Mouse (Mus musculus) urinary bladder, adult 18-20 months (tissue): ENCODE measurements around the gene Arrdc2.

Source experiments
- DNase-seq, 2 experiments: peaks; one replicate each; pipeline ENCODE4 v3.0.0; 2022; ENCODE audit warnings: low spot score in 2 of 2, mixed read lengths in 2 of 2

Arrdc2 gene

GRCm38 (mm10) chr8:70839408-70840351 lies at the start of gene Arrdc2:
Arrdc2 (minus strand) TSS chr8:70839720.
- DNase-seq = peak; percentile 93 to 99

- DNase-seq = no peak
Measured at GRCm38 (mm10) chr8:70887669-70888068, 48.1 kb upstream of the Arrdc2 start.

- DNase-seq = no peak
Measured at GRCm38 (mm10) chr8:70885612-70886011, 46.1 kb upstream of the Arrdc2 start.

- no peak for DNase-seq
Measured at GRCm38 (mm10) chr8:70884683-70885082, 45.2 kb upstream of the Arrdc2 start.

GRCm38 (mm10) chr8:70884186-70884585 lies 44.7 kb upstream of the Arrdc2 start:
- DNase-seq = no peak

- no peak for DNase-seq
Measured at GRCm38 (mm10) chr8:70880546-70880945, 41.0 kb upstream of the Arrdc2 start.

GRCm38 (mm10) chr8:70880126-70880525 lies 40.6 kb upstream of the Arrdc2 start:
- no peak for DNase-seq

- no peak for DNase-seq
Measured at GRCm38 (mm10) chr8:70879500-70879899, 40.0 kb upstream of the Arrdc2 start.

GRCm38 (mm10) chr8:70878178-70878577 lies 38.7 kb upstream of the Arrdc2 start:
- DNase-seq = no peak

GRCm38 (mm10) chr8:70876382-70876781 lies 36.9 kb upstream of the Arrdc2 start:
- DNase-seq = no peak

GRCm38 (mm10) chr8:70874441-70874840 lies 34.9 kb upstream of the Arrdc2 start:
- DNase-seq = no peak

- peak; percentile 91 to 96 for DNase-seq
Measured at GRCm38 (mm10) chr8:70873364-70873985, 34.0 kb upstream of the Arrdc2 start, which contains the start of gene Ccdc124. Ccdc124 (minus strand) TSS chr8:70873935.

- DNase-seq = no peak
Measured at GRCm38 (mm10) chr8:70872643-70873363, 33.3 kb upstream of the Arrdc2 start.

GRCm38 (mm10) chr8:70871195-70871807 lies 31.8 kb upstream of the Arrdc2 start:
- DNase-seq = no peak

GRCm38 (mm10) chr8:70869601-70870041 lies 30.1 kb upstream of the Arrdc2 start:
- peak; percentile 48 to 62 for DNase-seq

- no peak for DNase-seq
Measured at GRCm38 (mm10) chr8:70869199-70869571, 29.7 kb upstream of the Arrdc2 start.

GRCm38 (mm10) chr8:70868559-70869198 lies 29.2 kb upstream of the Arrdc2 start:
- no peak for DNase-seq

- no peak for DNase-seq
Measured at GRCm38 (mm10) chr8:70866566-70866965, 27.0 kb upstream of the Arrdc2 start.

- no peak for DNase-seq
Measured at GRCm38 (mm10) chr8:70866001-70866520, 26.5 kb upstream of the Arrdc2 start.

GRCm38 (mm10) chr8:70865350-70866000 lies 26.0 kb upstream of the Arrdc2 start:
- peak; percentile 97 to 98 for DNase-seq
